Mouse (Mus musculus) midbrain, embryonic 16.5 days (tissue): ENCODE results near the gene Lipt1. TPM values are rescaled to one million over a fixed set of nuclear protein-coding genes. Genes with fewer than 3 reads are reported as not detected.

Experiments used
- ATAC-seq: fragments of 200-750 bp; cut with Nextera tagmentation; 2 replicates; pipeline ENCODE4 v1.8.0; 2017; ENCODE audit warnings: moderate TSS enrichment
- H3K27ac ChIP-seq: fragments of 300-500 bp; sonication (generic); 2 replicates; pipeline ENCODE4 v1.5.1; 2014; ENCODE audit warnings: mild to moderate bottlenecking, low read length, mixed read lengths
- H3K27me3 ChIP-seq: fragments of 300-500 bp; sonication (generic); 2 replicates; pipeline ENCODE4 v1.6.1; 2014; ENCODE audit warnings: low read depth, low read length, mixed read lengths; ENCODE audit not compliant: control insufficient read depth, insufficient read depth
- H3K36me3 ChIP-seq: fragments of 300-500 bp; sonication (generic); 2 replicates; pipeline ENCODE4 v1.6.1; 2014; ENCODE audit warnings: mild to moderate bottlenecking, low read length, moderate library complexity, mixed read lengths; ENCODE audit not compliant: control insufficient read depth, insufficient read depth
- H3K4me1 ChIP-seq: fragments of 300-500 bp; sonication (generic); 2 replicates; pipeline ENCODE4 v1.6.1; 2014; ENCODE audit warnings: mild to moderate bottlenecking, low read length, mixed read lengths; ENCODE audit not compliant: control insufficient read depth, insufficient read depth
- H3K4me2 ChIP-seq: fragments of 300-500 bp; sonication (generic); 2 replicates; pipeline ENCODE4 v1.6.1; 2014; ENCODE audit warnings: mild to moderate bottlenecking, low read length, mixed read lengths
- H3K4me3 ChIP-seq: fragments of 300-500 bp; sonication (generic); 2 replicates; pipeline ENCODE4 v1.5.1; 2014; ENCODE audit warnings: low read depth, mild to moderate bottlenecking, low read length, moderate library complexity, mixed read lengths
- H3K9ac ChIP-seq: fragments of 300-500 bp; sonication (generic); 2 replicates; pipeline ENCODE4 v1.6.1; 2014; ENCODE audit warnings: low read depth, low read length, mixed read lengths
- H3K9me3 ChIP-seq: fragments of 300-500 bp; sonication (generic); replicated peaks from 2 replicates; pipeline ENCODE4 v1.6.1; 2014; ENCODE audit warnings: mild to moderate bottlenecking, low read length, mixed read lengths; ENCODE audit not compliant: control insufficient read depth, poor library complexity, severe bottlenecking
- WGBS: fragments of 180-500 bp; shearing (Covaris S2); extraction: QIAGEN DNeasy Blood & Tissue Kit; methylation state at CpG from one replicate; pipeline ENCODE4 v1.1.7; 2014; 5-methylcytosine and 5-hydroxymethylcytosine counted together
- polyA plus RNA-seq: library from polyadenylated mRNA; unstranded; fragments of >200 nt; fragmentation: Nextera tagmentation; extraction: Ambion mirVana; gene quantifications from 2 replicates; pipeline ENCODE4 v1.2.1, GENCODE M21; 2015

Lipt1 gene
- polyA plus RNA-seq: 8.6 and 8.8 TPM in 2 replicates

- Histone ChIP-seq H3K9me3 (peaks cover 7% of the 10 kb centered on the region; the same call in 1 of the 2 replicates), H3K4me3 (peak within 1 kb of the TSS; percentile 52), H3K4me2 (peak within 1 kb of the TSS; percentile 78), H3K27me3 (peaks cover 6% of the 10 kb centered on the region; the same call in 1 of the 2 replicates), H3K36me3 (peaks cover 12% of the 10 kb centered on the region), H3K27ac (peak within 1 kb of the TSS; percentile 75), H3K4me1 (peaks cover 12% of the 10 kb centered on the region), H3K9ac (peak within 1 kb of the TSS; percentile 63)
- ATAC-seq: peak; percentile 61
- WGBS: 8% methylated on average over 7 of the region's 7 CpGs
Observed at GRCm38 (mm10) chr1:37871704-37872103, at the start of gene Lipt1. TSS of gene Lipt1 (plus strand) at chr1:37871738.

- H3K36me3 ChIP-seq: peaks cover 14% of the 10 kb centered on the region
- H3K4me2 ChIP-seq: no peak overlapping the region
- H3K27me3 ChIP-seq: no peaks in the 10 kb centered on the region
- H3K27ac ChIP-seq: no peak overlapping the region
- WGBS: 68% methylated on average over 2 of the region's 2 CpGs
- H3K9me3 ChIP-seq: no peaks in the 10 kb centered on the region
- H3K4me1 ChIP-seq: no peaks in the 10 kb centered on the region
- ATAC-seq: no peak
- no peak overlapping the region for H3K9ac ChIP-seq
- H3K4me3 ChIP-seq: no peak overlapping the region
Observed at GRCm38 (mm10) chr1:37831681-37832080, 39.9 kb upstream of the Lipt1 start.

- no peak for ATAC-seq
- H3K27ac ChIP-seq: no peak overlapping the region
- no peaks in the 10 kb centered on the region for H3K9me3 ChIP-seq
- no peaks in the 10 kb centered on the region for H3K27me3 ChIP-seq
- WGBS: 88% methylated on average over 8 of the region's 8 CpGs
- H3K4me2 ChIP-seq: no peak overlapping the region
- no peaks in the 10 kb centered on the region for H3K36me3 ChIP-seq
- no peak overlapping the region for H3K9ac ChIP-seq
- no peaks in the 10 kb centered on the region for H3K4me1 ChIP-seq
- no peak overlapping the region for H3K4me3 ChIP-seq
Observed at GRCm38 (mm10) chr1:37846878-37847277, 24.7 kb upstream of the Lipt1 start.

GRCm38 (mm10) chr1:37850696-37851095 is 20.8 kb upstream of the Lipt1 start:
- Histone ChIP-seq H3K36me3 (peaks cover 12% of the 10 kb centered on the region), H3K4me1 (no peaks in the 10 kb centered on the region), H3K27me3 (no peaks in the 10 kb centered on the region), H3K9me3 (no peaks in the 10 kb centered on the region), H3K27ac (no peak overlapping the region), H3K4me3 (no peak overlapping the region), H3K4me2 (no peak overlapping the region), H3K9ac (no peak overlapping the region)
- WGBS: 56% methylated on average over 2 of the region's 2 CpGs
- ATAC-seq: no peak

- Histone ChIP-seq H3K4me2 (peak overlapping the region; percentile 82), H3K9me3 (no peaks in the 10 kb centered on the region; the same call in 1 of the 2 replicates), H3K27ac (peak overlapping the region; percentile 94), H3K27me3 (peaks cover 6% of the 10 kb centered on the region; the same call in 1 of the 2 replicates), H3K36me3 (no peaks in the 10 kb centered on the region), H3K9ac (peak overlapping the region; percentile 84), H3K4me1 (peaks cover 9% of the 10 kb centered on the region), H3K4me3 (peak overlapping the region; percentile 80)
- under 1% methylated on average over 81 of the region's 90 CpGs for WGBS
- ATAC-seq: peak; percentile 98
Observed at GRCm38 (mm10) chr1:37864511-37865400, 6.8 kb upstream of the Lipt1 start.

- Histone ChIP-seq H3K27ac (peak overlapping the region; percentile 94), H3K36me3 (no peaks in the 10 kb centered on the region), H3K4me2 (peak overlapping the region; percentile 82), H3K4me3 (peak overlapping the region; percentile 80), H3K4me1 (peaks cover 9% of the 10 kb centered on the region), H3K27me3 (peaks cover 6% of the 10 kb centered on the region; the same call in 1 of the 2 replicates), H3K9ac (peak overlapping the region; percentile 82), H3K9me3 (no peaks in the 10 kb centered on the region; the same call in 1 of the 2 replicates)
- 10% methylated on average over 23 of the region's 23 CpGs for WGBS
- ATAC-seq: no peak
Observed at GRCm38 (mm10) chr1:37865401-37866215, 5.9 kb upstream of the Lipt1 start.

GRCm38 (mm10) chr1:37866286-37866685 is 5.3 kb upstream of the Lipt1 start, which contains the start of gene Tsga10:
TSS of gene Tsga10 (minus strand) at chr1:37866429.
- H3K27ac ChIP-seq: peak within 1 kb of the TSS; percentile 94
- ATAC-seq: no peak
- no peaks in the 10 kb centered on the region for H3K36me3 ChIP-seq
- H3K27me3 ChIP-seq: peaks cover 6% of the 10 kb centered on the region; the same call in 1 of the 2 replicates
- 86% methylated on average over 6 of the region's 6 CpGs for WGBS
- no peaks in the 10 kb centered on the region; the same call in 1 of the 2 replicates for H3K9me3 ChIP-seq
- H3K4me1 ChIP-seq: peaks cover 9% of the 10 kb centered on the region
- peak within 1 kb of the TSS; percentile 80 for H3K4me3 ChIP-seq
- H3K4me2 ChIP-seq: peak within 1 kb of the TSS; percentile 82
- H3K9ac ChIP-seq: peak within 1 kb of the TSS; percentile 82

- Histone ChIP-seq H3K4me2 (no peak overlapping the region), H3K27ac (no peak overlapping the region), H3K9ac (no peak overlapping the region), H3K27me3 (peaks cover 6% of the 10 kb centered on the region; the same call in 1 of the 2 replicates), H3K4me3 (no peak overlapping the region), H3K36me3 (no peaks in the 10 kb centered on the region), H3K4me1 (peaks cover 14% of the 10 kb centered on the region), H3K9me3 (no peaks in the 10 kb centered on the region; the same call in 1 of the 2 replicates)
- ATAC-seq: no peak
- WGBS: 83% methylated on average over 1 of the region's 1 CpGs
Observed at GRCm38 (mm10) chr1:37867056-37867455, 4.5 kb upstream of the Lipt1 start.
